Mouse (Mus musculus) ovary, postnatal 14 days (tissue): Measurements from ENCODE around the gene Lsamp.
"Not testable (repeated sequence)": the region's sequence is repeated elsewhere in the genome, so short reads cannot be mapped to it uniquely, and the experiment has no call there.

Source experiments
- DNase-seq: peaks from one replicate; pipeline ENCODE4 v3.0.0; 2022; ENCODE audit warnings: low spot score

Lsamp gene

GRCm38 (mm10) chr16:41936908-41937595 is 1952.9 kb downstream of the Lsamp start:
- no peak for DNase-seq

DNA sequence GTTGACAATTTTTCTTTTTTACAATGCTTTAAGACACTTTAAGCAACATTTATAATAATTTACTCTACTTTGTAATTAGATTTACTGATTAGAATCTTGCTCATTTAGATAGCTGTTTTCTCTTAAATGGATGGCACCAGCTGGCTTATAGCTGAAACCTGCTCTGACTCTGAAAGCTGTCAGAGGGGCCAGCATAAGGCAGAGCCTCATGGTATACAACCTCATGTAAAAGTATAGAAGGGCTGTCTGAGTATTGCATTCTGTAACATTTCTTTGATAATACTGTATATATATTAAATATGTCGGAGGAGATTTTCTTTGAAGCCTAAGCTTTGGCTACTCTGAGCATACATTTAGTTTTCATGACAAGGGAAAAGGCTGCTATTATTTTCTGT is 1953.4 kb downstream of the Lsamp start:
- DNase-seq = no peak

- no peak for DNase-seq
Observed at GRCm38 (mm10) chr16:41938258-41938657, 1954.1 kb downstream of the Lsamp start.

DNA sequence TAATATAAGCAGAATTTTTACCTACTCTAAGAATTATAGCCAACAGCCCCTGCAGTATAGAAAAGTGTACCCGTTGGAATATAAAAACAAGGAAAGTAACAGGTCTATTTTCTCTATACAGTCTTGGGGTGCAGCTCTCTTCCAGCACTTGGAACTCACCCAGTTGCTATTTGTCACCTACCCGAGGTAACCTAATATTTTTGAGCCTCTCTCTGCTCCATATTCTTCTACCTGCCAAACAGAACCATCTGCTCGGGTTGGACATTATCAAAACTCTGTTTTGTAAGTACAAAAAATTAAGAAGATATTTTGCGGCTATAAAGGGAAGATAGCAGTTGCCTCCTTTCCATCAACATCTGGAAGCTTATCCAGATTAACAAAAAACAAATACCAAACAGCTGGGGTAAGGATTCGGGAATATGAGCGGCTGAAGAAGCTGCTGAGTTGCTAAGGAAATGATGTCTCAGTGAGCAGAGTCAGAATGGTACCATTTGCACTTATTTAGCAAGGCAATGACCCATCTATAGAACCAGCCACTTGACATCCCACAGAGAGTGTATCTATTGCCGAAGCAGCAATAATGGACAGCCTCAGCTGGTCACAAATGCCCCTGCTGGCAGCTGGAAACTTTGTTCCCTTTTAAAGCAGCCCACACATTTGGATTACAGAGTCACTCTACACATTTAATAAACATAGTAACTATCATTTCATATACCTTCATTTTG is 1957.6 kb downstream of the Lsamp start:
- DNase-seq = no peak

DNA sequence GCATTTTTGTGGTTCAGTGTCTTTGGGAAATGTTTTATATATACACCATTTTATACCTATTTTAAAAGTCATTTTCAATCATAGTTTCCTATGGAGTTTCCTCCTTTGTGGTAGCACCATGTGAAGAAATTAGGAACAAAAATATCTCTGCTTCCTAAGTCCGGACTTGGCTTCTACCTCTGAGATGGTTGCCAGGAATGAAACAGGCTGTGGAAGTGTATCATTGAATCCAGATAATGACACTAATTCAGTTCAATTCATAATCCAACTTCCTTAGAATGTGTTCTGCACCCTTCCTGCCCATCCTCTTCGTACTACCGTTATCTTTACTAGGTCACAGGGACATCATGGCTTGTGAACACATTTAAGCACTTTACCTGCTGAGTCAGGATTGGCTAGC is 1973.7 kb downstream of the Lsamp start:
- DNase-seq = no peak

DNA sequence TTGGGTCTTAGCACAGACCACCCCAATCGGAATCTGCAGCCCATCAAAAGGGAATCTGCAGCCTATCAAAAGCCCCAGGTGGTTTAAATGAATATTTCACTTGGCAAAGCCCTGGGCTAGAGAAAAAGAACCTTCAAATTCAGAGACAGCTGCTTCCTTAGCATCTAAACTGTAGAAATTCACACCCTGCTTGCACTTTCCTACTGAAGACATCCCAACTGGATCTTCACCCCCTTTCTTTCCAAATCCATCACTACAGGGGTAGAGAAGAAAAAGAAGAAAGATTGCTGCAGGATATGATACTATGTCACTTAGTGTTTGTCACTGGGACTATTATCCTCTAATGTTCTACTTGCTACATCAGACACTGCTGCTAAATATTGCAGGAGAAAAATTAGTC is 1981.5 kb downstream of the Lsamp start:
- no peak for DNase-seq

DNA sequence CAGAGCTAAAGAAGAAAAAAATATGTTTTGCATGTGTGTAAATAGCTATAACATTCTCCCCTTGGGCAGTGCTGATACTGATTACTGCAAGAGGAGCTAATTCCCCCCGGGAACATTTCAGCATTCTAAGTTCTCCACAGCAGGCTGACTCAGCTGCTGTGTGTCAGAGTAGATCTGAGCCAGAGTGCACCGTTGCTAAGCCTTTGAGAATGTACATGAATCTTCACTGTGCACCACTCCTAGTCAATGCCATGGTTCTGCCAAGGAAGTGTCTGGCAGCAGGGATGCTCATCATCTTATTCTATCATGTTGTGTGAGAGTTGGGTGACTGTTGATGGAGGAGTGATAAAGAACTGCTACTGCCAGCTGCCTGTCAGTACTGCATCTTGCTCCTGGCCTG is 1985.1 kb downstream of the Lsamp start:
- DNase-seq = no peak

GRCm38 (mm10) chr16:41974866-41975719 is 1990.9 kb downstream of the Lsamp start:
- no peak for DNase-seq

DNA sequence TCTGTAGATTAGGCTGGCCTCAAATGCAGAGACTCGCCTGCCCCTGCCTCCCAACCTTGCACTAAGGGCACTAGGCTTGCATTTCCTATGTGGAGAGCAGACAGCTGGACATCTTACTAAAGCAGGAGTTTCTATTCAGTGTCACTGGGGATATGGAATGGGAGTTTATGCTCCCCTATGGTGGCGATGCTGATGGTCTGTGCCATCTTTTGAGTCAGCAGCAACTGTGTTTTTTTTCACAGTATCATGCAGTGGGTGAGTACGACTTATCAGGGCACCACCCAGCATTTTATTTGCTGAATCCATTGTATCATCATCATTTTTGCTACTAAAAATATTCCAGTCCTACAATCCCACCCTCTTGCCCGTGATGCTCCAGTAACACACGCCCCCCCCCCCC is 1992.7 kb downstream of the Lsamp start:
- no peak for DNase-seq

DNA sequence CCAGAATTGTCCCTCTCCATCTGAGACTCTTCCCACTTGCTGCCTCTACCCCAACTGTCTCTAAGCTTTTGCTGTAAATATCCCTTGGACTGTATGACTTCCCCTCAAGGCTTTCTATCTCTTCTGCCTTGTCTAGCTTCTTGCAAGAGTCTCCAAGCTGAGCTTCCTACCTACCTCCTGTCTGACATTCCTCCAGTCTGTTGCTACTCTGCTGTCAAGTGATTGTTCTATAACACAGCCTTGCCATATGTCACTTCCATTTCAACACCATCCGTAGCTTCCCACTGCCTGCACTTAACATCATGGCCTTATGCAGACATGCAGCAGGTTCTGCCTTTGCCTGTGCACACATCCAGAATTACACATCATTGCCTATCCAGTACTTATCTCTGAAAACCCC is 2012.8 kb downstream of the Lsamp start:
- DNase-seq = no peak

DNA sequence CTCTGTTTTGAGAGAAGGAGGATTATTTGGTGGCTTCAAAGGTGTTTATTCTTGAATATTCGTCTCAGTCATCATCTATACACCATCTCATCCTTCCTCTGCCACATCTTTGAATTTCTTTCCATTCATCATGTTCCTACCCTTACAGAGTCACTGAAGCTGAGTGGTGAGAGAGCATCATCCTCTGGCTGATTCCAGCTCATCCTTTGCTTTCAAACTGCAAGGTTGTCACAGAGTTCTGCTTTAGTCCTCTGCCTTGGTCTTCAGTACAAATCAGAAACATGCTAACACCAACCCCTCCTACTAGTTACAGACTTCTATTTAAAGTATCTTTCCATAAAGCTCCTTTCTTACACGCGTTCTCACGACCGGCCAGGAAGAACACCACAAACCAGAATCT is 2018.8 kb downstream of the Lsamp start:
- DNase-seq = no peak

GRCm38 (mm10) chr16:42003506-42003905 is 2019.3 kb downstream of the Lsamp start:
- DNase-seq = not testable (repeated sequence)

GRCm38 (mm10) chr16:42004166-42004565 is 2020.0 kb downstream of the Lsamp start:
- DNase-seq = no peak

- DNase-seq = no peak
Observed at GRCm38 (mm10) chr16:42014937-42015336, 2030.8 kb downstream of the Lsamp start.

- no peak for DNase-seq
Observed at GRCm38 (mm10) chr16:42015443-42015842, 2031.3 kb downstream of the Lsamp start.

GRCm38 (mm10) chr16:42016791-42017643 is 2032.9 kb downstream of the Lsamp start:
- no peak for DNase-seq

- no peak for DNase-seq
Observed at GRCm38 (mm10) chr16:42022566-42022965, 2038.4 kb downstream of the Lsamp start.

- DNase-seq = no peak
Observed at GRCm38 (mm10) chr16:42032030-42032429, 2047.9 kb downstream of the Lsamp start.

- DNase-seq = no peak
Observed at GRCm38 (mm10) chr16:42033449-42033848, 2049.3 kb downstream of the Lsamp start.

GRCm38 (mm10) chr16:42048138-42048537 is 2064.0 kb downstream of the Lsamp start:
- no peak for DNase-seq

GRCm38 (mm10) chr16:42059927-42060326 is 2075.8 kb downstream of the Lsamp start:
- DNase-seq = no peak

- no peak for DNase-seq
Observed at GRCm38 (mm10) chr16:42074325-42074724, 2090.2 kb downstream of the Lsamp start.
